Mouse (Mus musculus) hindbrain, embryonic 13.5 days (tissue): Measurements from ENCODE around the gene Rpl36al. TPM values are rescaled to one million over a fixed set of nuclear protein-coding genes. Genes with fewer than 3 reads are reported as not detected.
"Not testable (repeated sequence)": the region's sequence is repeated elsewhere in the genome, so short reads cannot be mapped to it uniquely, and the experiment has no call there.

Experiments
- ATAC-seq: fragments of 200-750 bp; cut with Nextera tagmentation; 2 replicates; pipeline ENCODE4 v1.8.0; 2017; ENCODE audit warnings: moderate TSS enrichment; ENCODE audit not compliant: low FRiP score
- H3K27ac ChIP-seq: fragments of 300-500 bp; sonication (generic); 2 replicates; pipeline ENCODE4 v1.5.1; 2015; ENCODE audit warnings: inconsistent platforms, mild to moderate bottlenecking, moderate library complexity
- H3K27me3 ChIP-seq: fragments of 300-500 bp; sonication (generic); 2 replicates; pipeline ENCODE4 v1.6.1; 2015; ENCODE audit warnings: mild to moderate bottlenecking, inconsistent platforms
- H3K36me3 ChIP-seq: fragments of 300-500 bp; sonication (generic); 2 replicates; pipeline ENCODE4 v1.6.1; 2015; ENCODE audit warnings: mild to moderate bottlenecking, inconsistent platforms
- H3K4me1 ChIP-seq: fragments of 300-500 bp; sonication (generic); replicated peaks from 2 replicates; pipeline ENCODE4 v1.6.1; 2015; ENCODE audit warnings: inconsistent platforms
- H3K4me2 ChIP-seq: fragments of 300-500 bp; sonication (generic); 2 replicates; pipeline ENCODE4 v1.6.1; 2015; ENCODE audit warnings: inconsistent platforms, mild to moderate bottlenecking, moderate library complexity
- H3K4me3 ChIP-seq: fragments of 300-500 bp; sonication (generic); 2 replicates; pipeline ENCODE4 v1.5.1; 2015; ENCODE audit warnings: mild to moderate bottlenecking, inconsistent platforms
- H3K9ac ChIP-seq: fragments of 300-500 bp; sonication (generic); 2 replicates; pipeline ENCODE4 v1.6.1; 2015; ENCODE audit warnings: mild to moderate bottlenecking, inconsistent platforms
- H3K9me3 ChIP-seq: fragments of 300-500 bp; sonication (generic); 2 replicates; pipeline ENCODE4 v1.6.1; 2016; ENCODE audit warnings: inconsistent platforms
- WGBS: fragments of 180-500 bp; shearing (Covaris S2); methylation state at CpG from one replicate; pipeline ENCODE4 v1.1.7; 2015; 5-methylcytosine and 5-hydroxymethylcytosine counted together
- polyA plus RNA-seq: library from polyadenylated mRNA; unstranded; fragments of >200 nt; fragmentation: Nextera tagmentation; extraction: Ambion mirVana; gene quantifications from 2 replicates; pipeline ENCODE4 v1.2.1, GENCODE M21; 2015

The Rpl36al gene
- polyA plus RNA-seq, 1 experiment from 2014 or later, result 412 TPM

DNA sequence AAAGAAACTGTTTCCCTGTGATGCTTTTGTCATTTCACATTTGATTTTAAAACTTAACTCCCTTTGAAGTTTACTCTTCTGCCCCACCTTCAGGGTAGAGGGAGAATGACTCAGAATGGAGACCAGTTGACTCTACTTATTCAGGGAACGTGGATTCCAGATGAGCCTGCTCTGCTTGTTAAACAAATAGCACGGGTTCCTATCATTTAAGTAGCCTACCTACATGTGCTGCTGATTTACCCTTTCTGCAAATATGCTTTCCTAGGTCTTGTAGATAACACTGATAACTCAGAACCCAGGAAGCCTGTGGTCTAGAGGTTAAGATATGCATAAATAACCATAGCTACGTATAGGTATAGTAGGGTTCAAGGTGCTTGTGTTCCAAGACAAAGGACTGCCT, 19.0 kb downstream of the Rpl36al start:
- Histone ChIP-seq H3K27me3 (no peaks in the 10 kb centered on the region), H3K27ac (no peak overlapping the region), H3K9me3 (no peaks in the 10 kb centered on the region), H3K9ac (no peak overlapping the region), H3K36me3 (no peaks in the 10 kb centered on the region), H3K4me3 (no peak overlapping the region), H3K4me2 (no peak overlapping the region), H3K4me1 (peaks cover 9% of the 10 kb centered on the region)
- ATAC-seq, result no peak
- 64% methylated on average over 3 of the region's 3 CpGs for WGBS

GRCm38 (mm10) chr12:69163586-69163985, 20.3 kb downstream of the Rpl36al start:
- not testable (repeated sequence) for H3K27ac ChIP-seq, H3K36me3 ChIP-seq, H3K9me3 ChIP-seq, H3K9ac ChIP-seq, H3K4me1 ChIP-seq, ATAC-seq, H3K27me3 ChIP-seq, H3K4me3 ChIP-seq, H3K4me2 ChIP-seq
- WGBS, result 89% methylated on average over 4 of the region's 4 CpGs

- 83% methylated on average over 2 of the region's 2 CpGs for WGBS
- H3K36me3 ChIP-seq, result peaks cover 18% of the 10 kb centered on the region
- not testable (repeated sequence) for H3K9me3 ChIP-seq, H3K4me2 ChIP-seq, ATAC-seq, H3K4me3 ChIP-seq, H3K27ac ChIP-seq, H3K27me3 ChIP-seq, H3K9ac ChIP-seq
- H3K4me1 ChIP-seq, result peaks cover 15% of the 10 kb centered on the region
Observed at GRCm38 (mm10) chr12:69160677-69161076, 23.2 kb downstream of the Rpl36al start.

DNA sequence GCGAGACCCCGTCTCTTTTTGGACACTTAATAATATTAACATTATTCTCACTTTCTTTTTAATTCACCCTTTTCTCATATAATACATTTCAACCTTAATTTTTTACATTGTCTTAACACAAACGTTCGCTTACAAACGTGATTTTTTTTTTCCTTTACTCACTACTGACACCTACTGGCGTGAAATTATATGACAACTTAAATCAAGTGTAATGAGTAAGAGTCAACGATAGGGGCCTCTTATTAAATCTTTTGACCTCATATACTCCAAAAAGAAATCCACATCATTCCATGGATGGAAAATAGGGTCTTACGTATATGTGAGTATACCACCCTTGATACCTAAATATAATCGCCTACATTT, 24.3 kb downstream of the Rpl36al start:
- no peaks in the 10 kb centered on the region for H3K27me3 ChIP-seq
- H3K36me3 ChIP-seq, result peaks cover 24% of the 10 kb centered on the region
- no peak overlapping the region for H3K9ac ChIP-seq
- peak overlapping the region; percentile 30 for H3K4me2 ChIP-seq
- no peak; the same call in 1 of the 2 replicates for ATAC-seq
- H3K9me3 ChIP-seq, result no peaks in the 10 kb centered on the region
- H3K27ac ChIP-seq, result no peak overlapping the region
- 6% methylated on average over 9 of the region's 9 CpGs for WGBS
- H3K4me1 ChIP-seq, result peaks cover 15% of the 10 kb centered on the region
- H3K4me3 ChIP-seq, result peak overlapping the region; percentile 19

DNA sequence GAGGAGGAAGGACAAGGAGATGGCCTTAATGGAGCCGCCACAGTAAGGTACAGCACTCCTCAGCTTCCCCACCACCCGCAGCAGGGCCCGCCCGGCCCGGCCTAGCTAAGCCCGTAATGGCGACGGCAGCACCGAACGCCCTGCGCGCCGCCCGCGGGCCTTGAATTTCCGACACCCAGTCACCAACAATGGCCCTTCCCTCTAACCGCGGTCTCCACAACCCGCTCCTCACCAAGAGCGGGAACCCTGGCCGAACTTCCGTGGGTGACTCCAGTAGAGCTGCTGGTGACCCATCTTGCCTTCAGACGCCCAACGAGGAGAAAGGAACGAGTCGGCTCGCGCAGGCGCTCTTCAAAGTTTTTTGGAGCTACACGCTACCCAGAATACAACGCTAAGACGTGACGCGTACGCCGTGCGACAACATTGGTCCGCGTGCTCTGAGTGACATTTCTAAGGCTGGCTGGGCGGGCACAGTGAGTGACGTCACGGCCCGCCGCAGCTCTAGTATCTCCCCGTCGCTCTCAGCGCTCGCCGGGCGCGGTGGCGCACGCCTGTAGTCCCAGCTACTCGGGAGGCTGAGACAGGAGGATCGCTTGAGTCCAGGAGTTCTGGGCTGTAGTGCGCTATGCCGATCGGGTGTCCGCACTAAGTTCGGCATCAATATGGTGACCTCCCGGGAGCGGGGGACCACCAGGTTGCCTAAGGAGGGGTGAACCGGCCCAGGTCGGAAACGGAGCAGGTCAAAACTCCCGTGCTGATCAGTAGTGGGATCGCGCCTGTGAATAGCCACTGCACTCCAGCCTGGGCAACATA, 24.9 kb downstream of the Rpl36al start, which contains the start of gene Rps29:
Gene Rps29 (minus strand): TSS at position 422 of the 813 bp plus-strand sequence.
- under 1% methylated on average over 59 of the region's 68 CpGs for WGBS
- peak; percentile 99 for ATAC-seq

DNA sequence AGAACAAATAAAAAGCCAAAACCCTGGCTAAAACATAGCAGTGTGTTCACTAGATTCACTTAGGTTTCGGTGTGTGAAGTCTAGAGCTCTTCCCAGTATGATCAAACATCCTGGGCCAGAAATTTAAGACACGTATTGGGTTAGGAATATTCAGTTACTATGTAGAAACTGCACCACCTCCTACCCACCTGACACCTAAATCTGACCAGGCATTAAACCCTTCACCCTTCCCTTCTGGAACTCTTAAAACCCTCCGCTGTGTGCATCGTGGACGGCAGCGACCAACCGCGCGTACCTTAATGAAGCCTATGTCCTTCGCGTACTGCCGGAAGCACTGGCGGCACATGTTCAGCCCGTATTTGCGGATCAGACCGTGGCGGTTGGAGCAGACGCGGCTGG, 25.5 kb downstream of the Rpl36al start:
- peak overlapping the region; percentile 96 for H3K27ac ChIP-seq
- peaks cover 15% of the 10 kb centered on the region for H3K4me1 ChIP-seq
- WGBS, result under 1% methylated on average over 19 of the region's 19 CpGs
- peaks cover 24% of the 10 kb centered on the region for H3K36me3 ChIP-seq
- no peaks in the 10 kb centered on the region for H3K27me3 ChIP-seq
- H3K9me3 ChIP-seq, result no peaks in the 10 kb centered on the region
- H3K4me3 ChIP-seq, result peak overlapping the region; percentile 72
- no peak for ATAC-seq
- peak overlapping the region; percentile 75 for H3K4me2 ChIP-seq
- peak overlapping the region; percentile 91 for H3K9ac ChIP-seq

More for the DNA sequence above, 24.9 kb downstream of the Rpl36al start, which contains the start of gene Rps29:
- peak within 1 kb of the TSS; percentile 96 for H3K27ac ChIP-seq
- peaks cover 15% of the 10 kb centered on the region for H3K4me1 ChIP-seq
- peak within 1 kb of the TSS; percentile 72 for H3K4me3 ChIP-seq
- not testable (repeated sequence) for H3K9me3 ChIP-seq, H3K27me3 ChIP-seq
- H3K36me3 ChIP-seq, result peaks cover 24% of the 10 kb centered on the region
- H3K4me2 ChIP-seq, result peak within 1 kb of the TSS; percentile 75
- H3K9ac ChIP-seq, result peak within 1 kb of the TSS; percentile 91

DNA sequence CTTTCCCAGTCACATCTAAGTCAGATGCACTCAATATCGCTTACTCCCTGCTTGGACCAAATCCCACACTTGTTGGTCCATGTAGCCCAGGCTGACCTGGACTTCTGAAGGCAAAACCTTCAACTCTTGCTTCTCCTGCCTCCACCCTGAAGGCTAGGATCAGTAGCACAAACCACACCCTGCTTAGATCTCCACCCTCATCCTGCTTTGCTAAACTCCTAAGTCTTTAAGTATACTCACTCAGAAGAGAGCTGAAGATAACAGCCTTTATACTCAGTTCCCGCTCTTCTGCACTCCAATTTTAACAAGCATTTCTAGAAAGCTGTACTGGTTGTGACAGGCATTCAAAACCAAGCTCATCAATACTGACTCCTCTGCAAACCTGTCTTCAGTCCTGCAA, 26.8 kb downstream of the Rpl36al start:
- H3K4me3 ChIP-seq, result peak overlapping the region; percentile 72; the same call in 1 of the 2 replicates
- H3K36me3 ChIP-seq, result peaks cover 24% of the 10 kb centered on the region
- no peaks in the 10 kb centered on the region for H3K9me3 ChIP-seq
- no peaks in the 10 kb centered on the region for H3K27me3 ChIP-seq
- ATAC-seq, result no peak
- H3K9ac ChIP-seq, result no peak overlapping the region
- 95% methylated on average over 2 of the region's 2 CpGs for WGBS
- H3K4me1 ChIP-seq, result peaks cover 15% of the 10 kb centered on the region
- H3K4me2 ChIP-seq, result peak overlapping the region; percentile 75; the same call in 1 of the 2 replicates
- no peak overlapping the region for H3K27ac ChIP-seq

DNA sequence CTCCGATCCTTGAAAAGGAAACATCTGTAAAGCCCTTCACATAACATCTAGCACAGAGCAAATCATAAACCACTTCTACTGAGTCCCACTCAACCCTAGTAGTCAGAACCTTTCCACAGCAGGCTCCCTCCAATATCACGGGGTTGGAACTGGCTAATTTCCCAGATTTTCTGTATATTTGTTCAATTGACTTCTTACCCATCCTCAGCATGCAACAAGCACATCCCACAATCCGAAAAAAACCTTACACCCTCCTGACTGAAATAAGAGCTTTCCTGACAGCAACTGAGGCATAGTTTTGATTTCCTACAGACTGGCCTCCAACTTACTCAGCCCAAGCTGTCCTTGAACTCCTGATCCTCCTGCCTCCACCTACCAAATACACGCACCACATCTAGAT, 27.4 kb downstream of the Rpl36al start:
- Histone ChIP-seq H3K27me3 (no peaks in the 10 kb centered on the region), H3K9ac (no peak overlapping the region), H3K4me2 (no peak overlapping the region), H3K9me3 (no peaks in the 10 kb centered on the region), H3K4me3 (no peak overlapping the region), H3K4me1 (peaks cover 15% of the 10 kb centered on the region), H3K27ac (no peak overlapping the region), H3K36me3 (peaks cover 24% of the 10 kb centered on the region)
- no peak for ATAC-seq
- 79% methylated on average over 4 of the region's 4 CpGs for WGBS

DNA sequence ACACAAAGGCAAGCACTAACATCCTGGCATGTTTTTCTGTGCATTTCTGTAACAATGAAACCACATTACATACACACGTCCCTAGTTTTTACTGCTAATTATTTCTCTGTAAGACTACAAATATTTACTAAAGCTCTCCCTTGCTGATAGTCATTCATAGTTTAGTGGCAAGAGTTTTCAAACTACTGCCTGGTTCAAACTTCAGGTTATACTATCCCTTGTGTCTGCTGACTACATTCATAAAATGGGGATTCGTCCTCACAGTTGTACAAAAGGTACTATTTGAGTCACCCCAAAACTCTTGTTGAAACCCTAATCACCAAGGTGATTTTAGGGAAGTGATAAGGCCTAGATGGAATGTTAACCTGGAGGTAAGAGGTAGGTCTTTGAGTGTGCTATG, 28.0 kb downstream of the Rpl36al start:
- no peak overlapping the region for H3K27ac ChIP-seq
- H3K9ac ChIP-seq, result no peak overlapping the region
- peaks cover 24% of the 10 kb centered on the region for H3K36me3 ChIP-seq
- peaks cover 15% of the 10 kb centered on the region for H3K4me1 ChIP-seq
- no peaks in the 10 kb centered on the region for H3K9me3 ChIP-seq
- no peaks in the 10 kb centered on the region for H3K27me3 ChIP-seq
- whole genome bisulfite sequencing, result 85% methylated on average over 2 of the region's 2 CpGs
- ATAC-seq, result no peak
- no peak overlapping the region for H3K4me2 ChIP-seq
- H3K4me3 ChIP-seq, result no peak overlapping the region

- WGBS, result 74% methylated on average over 13 of the region's 13 CpGs
- Histone ChIP-seq H3K27ac (peak overlapping the region; percentile 10; the same call in 1 of the 2 replicates), H3K4me2 (peak overlapping the region; percentile 31), H3K27me3 (no peaks in the 10 kb centered on the region), H3K4me3 (no peak overlapping the region), H3K9me3 (no peaks in the 10 kb centered on the region), H3K9ac (no peak overlapping the region), H3K4me1 (no peaks in the 10 kb centered on the region), H3K36me3 (peaks cover 2% of the 10 kb centered on the region; the same call in 1 of the 2 replicates)
- peak; percentile 62; the same call in 1 of the 2 replicates for ATAC-seq
Observed at GRCm38 (mm10) chr12:69150049-69150448, 33.8 kb downstream of the Rpl36al start.

DNA sequence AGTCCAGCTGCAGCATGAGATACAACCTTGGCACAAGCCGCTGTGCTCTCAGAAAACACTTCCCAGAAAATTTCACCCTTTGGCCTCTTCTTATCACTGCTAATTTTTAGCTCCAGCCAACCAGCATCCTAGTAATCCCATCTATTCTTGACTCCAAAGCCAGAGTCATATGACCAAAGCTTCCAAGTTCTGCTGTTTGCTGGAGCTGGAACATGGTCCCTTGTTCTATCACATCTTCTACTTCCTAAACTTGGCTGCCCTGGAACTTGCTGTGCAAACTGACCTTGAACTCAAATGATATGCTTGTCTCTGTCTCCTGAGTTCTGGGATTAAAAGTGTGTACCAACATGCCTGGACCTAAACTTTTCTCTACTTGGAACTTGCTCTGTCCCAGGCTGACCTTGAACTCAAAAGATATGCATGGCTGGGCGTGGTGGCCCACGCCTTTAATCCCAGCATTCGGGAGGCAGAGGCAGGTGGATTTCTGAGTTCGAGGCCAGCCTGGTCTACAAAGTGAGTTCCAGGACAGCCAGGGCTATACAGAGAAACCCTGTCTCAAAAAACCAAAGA, 36.6 kb downstream of the Rpl36al start:
- no peak overlapping the region for H3K4me2 ChIP-seq
- no peaks in the 10 kb centered on the region for H3K9me3 ChIP-seq
- H3K27ac ChIP-seq, result no peak overlapping the region
- H3K9ac ChIP-seq, result no peak overlapping the region
- ATAC-seq, result no peak
- 97% methylated on average over 5 of the region's 5 CpGs for WGBS
- no peaks in the 10 kb centered on the region for H3K36me3 ChIP-seq
- H3K27me3 ChIP-seq, result no peaks in the 10 kb centered on the region
- H3K4me3 ChIP-seq, result no peak overlapping the region
- H3K4me1 ChIP-seq, result no peaks in the 10 kb centered on the region

- WGBS, result 73% methylated on average over 6 of the region's 6 CpGs
- H3K4me3 ChIP-seq, result no peak overlapping the region
- no peak overlapping the region for H3K4me2 ChIP-seq
- no peak overlapping the region for H3K9ac ChIP-seq
- no peak for ATAC-seq
- H3K4me1 ChIP-seq, result no peaks in the 10 kb centered on the region
- no peaks in the 10 kb centered on the region for H3K9me3 ChIP-seq
- H3K27ac ChIP-seq, result no peak overlapping the region
- H3K27me3 ChIP-seq, result no peaks in the 10 kb centered on the region
- H3K36me3 ChIP-seq, result no peaks in the 10 kb centered on the region
Observed at GRCm38 (mm10) chr12:69143460-69143859, 40.4 kb downstream of the Rpl36al start.
